Mouse (Mus musculus): ENCODE measurements around the gene Atp5mpl. TPM values are rescaled to one million over a fixed set of nuclear protein-coding genes. Genes with fewer than 3 reads are reported as not detected.
"Not testable (repeated sequence)": the region's sequence is repeated elsewhere in the genome, so short reads cannot be mapped to it uniquely, and the experiment has no call there.

Gene Atp5mpl
- polyA plus RNA-seq, 1 experiment from 2014 or later = 757 TPM

DNA sequence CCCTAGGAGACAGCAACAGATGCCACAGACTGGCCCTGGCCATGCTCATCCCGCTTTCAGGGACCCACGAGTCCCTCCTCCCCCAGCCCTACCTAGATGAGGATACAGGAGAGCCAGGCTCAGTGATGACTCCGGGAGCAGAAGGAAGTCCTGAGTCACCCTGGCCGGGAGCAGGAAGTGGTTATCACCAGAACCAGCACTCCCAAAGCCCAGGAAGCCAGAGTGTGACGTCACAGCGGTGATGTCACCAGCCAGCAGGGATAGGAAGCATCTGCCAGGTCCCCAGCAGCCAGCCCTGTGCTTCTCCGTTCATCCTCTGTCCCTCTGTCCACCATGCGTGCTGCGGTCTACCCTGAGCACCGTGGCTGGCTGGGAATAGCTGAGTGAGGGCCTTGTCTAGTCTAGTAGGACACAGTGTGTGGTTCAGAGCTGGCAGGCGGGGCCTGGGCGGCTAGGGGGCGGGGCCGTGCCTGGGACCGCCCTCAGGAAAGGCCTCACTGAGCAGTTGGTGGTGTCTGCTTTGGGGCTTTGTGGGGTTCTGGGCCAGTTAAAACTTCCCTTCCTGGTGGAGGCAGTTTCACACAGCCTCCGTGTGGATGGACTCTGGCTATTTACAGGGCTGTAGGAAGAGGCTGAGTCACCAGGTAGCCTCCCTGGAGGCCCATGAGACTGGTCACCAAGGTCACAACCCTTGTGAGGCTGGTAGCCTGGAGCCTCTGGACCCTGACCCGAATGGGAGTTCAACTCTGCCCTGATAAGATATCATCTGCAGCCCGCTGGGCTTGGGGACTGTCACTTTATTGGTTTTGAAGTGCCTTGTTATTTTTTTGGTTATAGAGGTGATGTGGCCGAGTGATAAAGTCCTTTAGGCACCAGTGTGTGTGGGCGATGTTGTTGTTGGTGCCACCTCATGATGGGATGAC, 22.5 kb downstream of the Atp5mpl start:
- not testable (repeated sequence) for ATAC-seq; H3K4me1 ChIP-seq (ENCODE audit: control insufficient read depth, insufficient read depth, low read depth, low read length); H3K36me3 ChIP-seq (ENCODE audit: control insufficient read depth, insufficient read depth, low read length); H3K9me3 ChIP-seq (ENCODE audit: control insufficient read depth, low read length); H3K9ac ChIP-seq (ENCODE audit: low read depth, low read length); H3K4me3 ChIP-seq (ENCODE audit: low read length); H3K27me3 ChIP-seq (replicated peaks; ENCODE audit: control insufficient read depth, insufficient read depth, low read length); H3K27ac ChIP-seq (ENCODE audit: low read depth, low read length); H3K4me2 ChIP-seq (ENCODE audit: low read length)
- 74% methylated on average over 14 of the region's 20 CpGs for WGBS

DNA sequence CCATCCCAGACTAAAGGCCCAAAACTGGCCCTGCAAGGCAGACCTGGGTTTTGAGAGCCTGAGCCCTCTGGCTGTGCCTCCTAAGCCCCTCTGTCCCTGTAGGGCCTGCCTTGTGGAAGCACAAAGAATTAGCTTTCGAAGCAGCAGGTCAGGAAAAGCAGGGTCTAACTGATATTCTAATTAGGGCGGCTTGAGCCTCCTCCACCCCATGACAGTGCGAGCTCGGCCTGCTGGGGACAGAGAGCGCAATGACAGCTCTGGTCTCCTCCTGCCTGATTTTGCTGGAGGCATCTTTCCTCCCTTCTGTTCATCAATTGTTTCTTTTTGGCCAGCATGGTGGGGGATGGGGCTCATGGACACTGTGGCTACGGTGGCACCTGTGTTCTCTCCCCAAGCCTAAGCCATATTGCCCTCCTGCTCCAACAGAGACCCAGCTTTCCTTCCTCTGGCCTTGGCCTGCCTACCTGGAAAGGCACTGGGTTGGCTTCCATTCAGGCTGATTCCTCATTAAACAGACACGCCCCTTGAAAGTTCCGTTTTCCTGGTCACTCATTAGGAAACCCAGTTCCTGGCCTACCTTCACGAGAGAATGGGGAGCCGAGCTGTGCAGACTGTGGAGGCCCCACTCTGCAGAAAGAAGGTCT, 23.2 kb downstream of the Atp5mpl start:
- H3K27ac ChIP-seq (ENCODE audit: low read depth, low read length) = no peak overlapping the region
- no peaks in the 10 kb centered on the region for H3K4me1 ChIP-seq (ENCODE audit: control insufficient read depth, insufficient read depth, low read depth, low read length)
- no peaks in the 10 kb centered on the region for H3K27me3 ChIP-seq (replicated peaks; ENCODE audit: control insufficient read depth, insufficient read depth, low read length)
- no peak overlapping the region for H3K4me2 ChIP-seq (ENCODE audit: low read length)
- no peak for ATAC-seq
- 68% methylated on average over 10 of the region's 10 CpGs for WGBS
- no peak overlapping the region for H3K9ac ChIP-seq (ENCODE audit: low read depth, low read length)
- H3K9me3 ChIP-seq (ENCODE audit: control insufficient read depth, low read length) = no peaks in the 10 kb centered on the region
- H3K36me3 ChIP-seq (ENCODE audit: control insufficient read depth, insufficient read depth, low read length) = no peaks in the 10 kb centered on the region
- H3K4me3 ChIP-seq (ENCODE audit: low read length) = no peak overlapping the region

DNA sequence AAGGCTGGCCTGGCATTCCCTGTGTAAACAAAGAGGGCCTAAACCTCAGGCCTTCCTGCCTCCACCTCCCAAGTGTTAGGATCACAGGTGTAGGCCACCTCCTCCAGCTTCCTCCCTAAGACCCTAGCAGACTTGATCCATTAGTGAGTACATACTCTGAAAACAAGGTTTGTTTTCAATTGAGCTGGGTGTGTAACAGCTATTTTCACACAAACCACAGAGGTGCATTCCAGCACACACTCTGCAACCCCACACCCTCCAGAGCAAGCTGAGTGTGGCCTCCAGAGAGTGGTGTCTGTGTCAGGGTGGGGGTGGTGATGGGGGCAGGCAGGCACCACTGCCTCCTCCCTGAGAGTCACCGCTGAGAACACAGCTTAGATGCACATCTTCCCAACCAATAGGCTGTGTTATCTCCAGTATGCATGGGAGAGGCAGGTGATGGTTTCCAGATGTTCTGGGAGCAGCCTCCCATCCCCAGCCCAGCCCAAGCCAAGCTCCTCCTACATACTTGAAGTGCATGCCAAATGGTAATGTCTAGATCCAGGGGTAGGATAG, 28.1 kb downstream of the Atp5mpl start:
- no peak for ATAC-seq
- no peaks in the 10 kb centered on the region for H3K36me3 ChIP-seq (ENCODE audit: control insufficient read depth, insufficient read depth, low read length)

DNA sequence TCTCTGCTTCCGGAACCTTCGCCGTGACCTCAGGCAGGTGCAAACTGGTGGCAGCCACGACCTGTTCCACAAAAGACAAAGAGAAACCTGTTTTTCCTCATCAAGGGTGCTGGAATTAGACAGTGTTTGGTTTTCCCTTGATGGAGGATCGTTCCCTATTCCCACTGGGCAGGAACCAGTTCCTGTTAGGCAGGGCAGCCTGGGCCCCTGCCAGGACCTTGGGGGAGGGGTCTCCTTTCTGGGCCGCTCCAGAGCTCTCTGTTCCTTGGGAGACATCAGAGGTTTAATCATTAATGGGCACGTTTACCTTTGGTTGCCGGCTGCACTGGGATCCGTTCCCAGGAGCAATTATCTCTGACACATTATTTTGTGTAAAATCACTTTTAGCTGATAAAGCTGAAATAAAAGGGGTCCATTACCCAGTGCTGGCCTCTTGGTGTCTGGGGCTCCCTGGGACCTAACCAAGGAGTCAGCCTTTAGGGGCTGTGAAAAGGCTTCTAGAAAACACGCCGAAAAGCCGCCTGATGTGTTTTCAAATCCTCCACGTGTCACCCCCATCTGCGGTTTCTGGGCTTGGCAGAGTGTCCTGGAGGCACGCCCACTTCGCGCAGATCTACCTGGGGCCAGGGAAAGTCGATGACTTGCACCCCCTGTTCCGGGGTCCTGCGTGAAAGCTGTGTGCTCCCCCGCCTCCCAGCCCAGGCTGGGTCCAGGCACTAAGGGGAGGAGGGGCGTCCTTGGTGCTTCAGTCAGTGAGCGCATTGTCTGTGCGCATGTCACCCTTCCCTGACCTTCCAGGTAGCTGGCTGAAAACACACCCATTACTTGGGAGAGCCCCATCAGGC, 29.8 kb downstream of the Atp5mpl start:
- H3K9me3 ChIP-seq (ENCODE audit: control insufficient read depth, low read length) = no peaks in the 10 kb centered on the region
- no peak overlapping the region for H3K4me2 ChIP-seq (ENCODE audit: low read length)
- no peaks in the 10 kb centered on the region for H3K27me3 ChIP-seq (replicated peaks; ENCODE audit: control insufficient read depth, insufficient read depth, low read length)
- no peak overlapping the region for H3K9ac ChIP-seq (ENCODE audit: low read depth, low read length)
- H3K27ac ChIP-seq (ENCODE audit: low read depth, low read length) = no peak overlapping the region
- no peak for ATAC-seq
- 34% methylated on average over 24 of the region's 24 CpGs for WGBS
- H3K36me3 ChIP-seq (ENCODE audit: control insufficient read depth, insufficient read depth, low read length) = no peaks in the 10 kb centered on the region
- no peak overlapping the region for H3K4me3 ChIP-seq (ENCODE audit: low read length)
- peaks cover 8% of the 10 kb centered on the region for H3K4me1 ChIP-seq (ENCODE audit: control insufficient read depth, insufficient read depth, low read depth, low read length)

More for the DNA sequence above, 28.1 kb downstream of the Atp5mpl start:
- Histone ChIP-seq H3K4me3 (ENCODE audit: low read length) (no peak overlapping the region), H3K9me3 (ENCODE audit: control insufficient read depth, low read length) (no peaks in the 10 kb centered on the region), H3K27ac (ENCODE audit: low read depth, low read length) (no peak overlapping the region), H3K27me3 (replicated peaks; ENCODE audit: control insufficient read depth, insufficient read depth, low read length) (no peaks in the 10 kb centered on the region), H3K9ac (ENCODE audit: low read depth, low read length) (no peak overlapping the region), H3K4me1 (ENCODE audit: control insufficient read depth, insufficient read depth, low read depth, low read length) (peaks cover 8% of the 10 kb centered on the region), H3K4me2 (ENCODE audit: low read length) (no peak overlapping the region)
- WGBS = 81% methylated on average over 1 of the region's 1 CpGs

DNA sequence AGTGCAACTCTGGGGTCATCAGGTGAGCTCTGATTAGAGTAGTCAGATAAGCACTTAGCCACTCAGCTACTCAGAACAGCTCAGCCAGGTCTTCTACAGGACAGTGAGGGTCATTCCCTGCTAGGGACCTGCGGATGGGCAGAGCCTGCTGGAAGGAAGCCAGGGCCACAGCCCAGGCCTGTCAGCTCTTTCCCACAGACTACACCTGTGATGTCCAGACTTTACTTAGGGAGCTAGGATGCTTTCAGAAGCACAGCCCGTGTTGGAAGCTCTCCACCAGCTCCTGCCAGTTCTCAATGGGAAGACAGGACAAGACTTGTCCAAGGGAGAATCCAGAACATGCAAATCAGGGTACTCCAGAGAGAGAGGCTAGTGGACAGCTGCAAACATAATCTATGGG, 32.8 kb downstream of the Atp5mpl start:
- Histone ChIP-seq H3K4me2 (ENCODE audit: low read length) (no peak overlapping the region), H3K4me1 (ENCODE audit: control insufficient read depth, insufficient read depth, low read depth, low read length) (peaks cover 8% of the 10 kb centered on the region), H3K27ac (ENCODE audit: low read depth, low read length) (no peak overlapping the region), H3K4me3 (ENCODE audit: low read length) (no peak overlapping the region), H3K9me3 (ENCODE audit: control insufficient read depth, low read length) (no peaks in the 10 kb centered on the region), H3K36me3 (ENCODE audit: control insufficient read depth, insufficient read depth, low read length) (no peaks in the 10 kb centered on the region), H3K27me3 (replicated peaks; ENCODE audit: control insufficient read depth, insufficient read depth, low read length) (no peaks in the 10 kb centered on the region), H3K9ac (ENCODE audit: low read depth, low read length) (no peak overlapping the region)
- no peak for ATAC-seq
- WGBS = 78% methylated on average over 2 of the region's 2 CpGs

DNA sequence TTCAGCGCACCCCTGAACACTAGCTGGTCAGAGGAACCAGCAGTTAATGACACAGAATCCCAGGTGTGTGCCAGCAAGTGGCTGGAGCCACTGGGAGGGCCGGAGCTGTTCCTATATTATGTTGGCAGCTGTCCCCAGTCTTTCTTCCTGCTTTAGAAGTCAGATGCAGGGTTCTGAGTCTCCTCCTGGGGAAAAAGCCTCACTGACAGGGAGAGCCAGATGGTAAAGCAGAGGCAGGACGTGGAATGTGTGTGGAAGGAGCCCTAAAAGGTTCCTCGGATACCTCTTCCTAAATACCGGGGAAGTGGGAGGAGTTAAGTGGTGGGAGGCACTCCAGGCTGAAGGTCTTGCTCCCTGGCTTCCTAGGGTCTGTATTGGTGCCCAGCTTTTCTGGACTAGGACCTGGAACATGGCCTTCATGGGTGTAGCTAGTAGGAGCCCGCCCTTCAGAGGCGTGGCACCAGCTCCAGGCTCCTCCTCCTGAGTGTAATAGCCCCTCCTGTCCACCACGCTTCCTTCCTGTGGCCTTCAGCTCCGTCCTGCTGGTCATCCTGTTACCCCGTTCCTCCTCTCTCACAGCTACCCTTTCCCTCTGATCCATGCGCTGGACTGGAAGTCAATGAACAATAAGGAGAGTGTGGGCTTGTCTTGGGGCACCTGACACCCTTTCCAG, 33.6 kb downstream of the Atp5mpl start:
- ATAC-seq = peak; percentile 9; the same call in 1 of the 2 replicates
- H3K27ac ChIP-seq (ENCODE audit: low read depth, low read length) = no peak overlapping the region
- no peak overlapping the region for H3K4me2 ChIP-seq (ENCODE audit: low read length)
- H3K9me3 ChIP-seq (ENCODE audit: control insufficient read depth, low read length) = no peaks in the 10 kb centered on the region
- H3K36me3 ChIP-seq (ENCODE audit: control insufficient read depth, insufficient read depth, low read length) = no peaks in the 10 kb centered on the region
- no peaks in the 10 kb centered on the region for H3K27me3 ChIP-seq (replicated peaks; ENCODE audit: control insufficient read depth, insufficient read depth, low read length)
- H3K9ac ChIP-seq (ENCODE audit: low read depth, low read length) = no peak overlapping the region
- WGBS = 63% methylated on average over 11 of the region's 11 CpGs
- no peak overlapping the region for H3K4me3 ChIP-seq (ENCODE audit: low read length)
- peaks cover 8% of the 10 kb centered on the region for H3K4me1 ChIP-seq (ENCODE audit: control insufficient read depth, insufficient read depth, low read depth, low read length)

DNA sequence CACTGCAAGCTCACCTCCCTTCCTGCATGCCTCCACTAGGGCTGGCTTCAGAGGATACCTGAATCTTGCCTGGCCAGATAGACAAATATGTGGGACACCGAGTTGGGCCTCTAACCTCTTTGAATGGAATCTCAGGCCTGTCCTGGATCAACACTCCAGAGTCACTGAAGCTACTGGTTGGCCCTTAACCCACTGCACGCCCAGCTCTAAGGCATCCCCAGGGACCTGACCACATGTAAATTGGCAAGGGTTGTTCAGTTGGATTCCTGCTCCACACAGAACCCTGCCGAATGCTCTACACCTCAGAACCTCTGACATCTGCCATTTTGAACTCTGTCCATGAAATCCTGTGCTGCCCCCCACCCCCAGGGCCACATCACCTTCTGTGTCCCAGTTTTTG, 34.3 kb downstream of the Atp5mpl start:
- H3K9me3 ChIP-seq (ENCODE audit: control insufficient read depth, low read length) = no peaks in the 10 kb centered on the region
- ATAC-seq = no peak
- WGBS = 66% methylated on average over 3 of the region's 3 CpGs

DNA sequence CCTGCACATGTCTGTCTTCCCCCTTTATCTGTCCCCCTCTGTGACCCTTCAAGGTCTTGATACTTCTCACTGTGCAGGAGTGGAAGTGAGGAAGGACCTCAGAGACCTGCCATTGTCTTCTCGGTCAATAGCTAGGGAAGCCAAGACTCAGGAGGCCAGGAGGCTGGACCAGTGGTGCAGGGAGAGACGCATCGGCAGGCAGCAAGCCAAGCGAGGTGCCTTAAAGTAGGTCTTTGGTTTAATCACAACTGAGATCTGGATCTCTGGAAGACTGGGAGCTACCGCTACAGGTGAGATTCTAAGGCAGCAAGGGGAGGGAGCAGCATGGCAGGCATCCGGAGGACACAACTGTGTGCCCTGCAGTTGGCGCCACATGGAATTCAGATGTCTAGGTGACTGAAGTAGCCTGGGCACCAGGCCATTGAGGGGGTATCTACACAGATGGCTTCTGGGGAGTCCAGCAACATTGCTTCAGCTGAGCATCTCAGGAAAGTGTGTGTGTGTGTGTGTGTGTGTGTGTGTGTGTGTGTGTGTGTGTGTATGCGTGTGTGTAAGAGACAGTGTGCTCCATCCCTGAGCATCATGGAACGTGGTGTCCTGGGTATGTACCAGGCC, 35.3 kb downstream of the Atp5mpl start:
- Histone ChIP-seq H3K9me3 (ENCODE audit: control insufficient read depth, low read length) (no peaks in the 10 kb centered on the region), H3K9ac (ENCODE audit: low read depth, low read length) (no peak overlapping the region), H3K4me3 (ENCODE audit: low read length) (no peak overlapping the region), H3K4me1 (ENCODE audit: control insufficient read depth, insufficient read depth, low read depth, low read length) (no peaks in the 10 kb centered on the region; the same call in none of the 2 replicates), H3K27ac (ENCODE audit: low read depth, low read length) (no peak overlapping the region), H3K36me3 (ENCODE audit: control insufficient read depth, insufficient read depth, low read length) (no peaks in the 10 kb centered on the region), H3K4me2 (ENCODE audit: low read length) (no peak overlapping the region), H3K27me3 (replicated peaks; ENCODE audit: control insufficient read depth, insufficient read depth, low read length) (no peaks in the 10 kb centered on the region)
- no peak for ATAC-seq
- 89% methylated on average over 9 of the region's 9 CpGs for WGBS

More for the DNA sequence above, 34.3 kb downstream of the Atp5mpl start:
- H3K4me2 ChIP-seq (ENCODE audit: low read length) = no peak overlapping the region
- peaks cover 8% of the 10 kb centered on the region for H3K4me1 ChIP-seq (ENCODE audit: control insufficient read depth, insufficient read depth, low read depth, low read length)
- no peaks in the 10 kb centered on the region for H3K27me3 ChIP-seq (replicated peaks; ENCODE audit: control insufficient read depth, insufficient read depth, low read length)
- H3K27ac ChIP-seq (ENCODE audit: low read depth, low read length) = no peak overlapping the region
- H3K36me3 ChIP-seq (ENCODE audit: control insufficient read depth, insufficient read depth, low read length) = no peaks in the 10 kb centered on the region
- H3K9ac ChIP-seq (ENCODE audit: low read depth, low read length) = no peak overlapping the region
- no peak overlapping the region for H3K4me3 ChIP-seq (ENCODE audit: low read length)
